Mouse (Mus musculus) T-helper 17 cell (primary cell): ENCODE measurements around the gene Cct4.

Experiments
- in situ Hi-C, 2 experiments: fragments of 300-600 bp; cut with MboI, MseI; formaldehyde crosslinking; loops; 1 replicate in 1 of 2; 2 replicates in 1 of 2; pipeline ENCODE4 v1.15.1; 2025; ENCODE audit warnings: high pct_unique_total_duplicates in 2 of 2

The Cct4 gene

DNA sequence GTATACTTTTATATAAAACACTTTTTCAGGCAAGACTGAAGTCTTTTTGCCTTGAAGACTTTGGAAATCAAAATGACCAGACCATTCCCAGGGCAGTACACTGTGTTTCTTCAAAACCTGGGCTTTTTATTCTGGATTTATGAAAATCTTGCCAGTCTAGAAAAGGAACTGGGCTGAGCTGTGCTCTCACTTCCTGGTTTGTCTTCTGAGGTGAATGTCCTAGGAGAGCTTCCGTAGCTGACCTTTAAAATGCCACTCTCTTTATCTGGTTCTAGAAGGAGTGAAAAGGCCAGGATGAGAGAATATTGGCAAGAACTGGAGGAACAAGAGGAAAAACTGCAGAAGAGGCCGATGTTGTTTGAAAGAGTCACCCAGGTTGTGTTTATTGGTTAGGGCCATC is 32.8 kb downstream of the Cct4 start:
- in situ Hi-C loops, result no loop called here

DNA sequence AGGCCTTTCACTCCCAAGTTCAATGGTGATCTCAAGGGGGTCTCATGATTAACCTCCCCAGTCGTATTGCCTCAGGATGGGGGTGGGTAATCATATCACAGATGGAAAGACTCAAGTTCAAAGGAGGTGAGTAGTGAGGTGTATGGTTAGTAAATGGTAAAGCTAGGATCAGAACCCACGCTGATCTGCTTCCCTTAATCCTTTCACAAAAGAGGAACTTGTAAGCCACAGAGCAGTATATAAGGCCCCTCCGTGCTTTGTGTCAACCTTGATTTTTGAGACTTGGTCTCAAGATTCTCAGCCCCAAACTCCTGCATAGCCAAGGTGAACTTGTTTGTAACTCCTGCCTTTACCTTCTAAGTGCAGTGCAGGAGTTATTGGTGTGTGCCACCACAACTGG is 33.9 kb downstream of the Cct4 start:
- in situ Hi-C loops, result no loop called here

DNA sequence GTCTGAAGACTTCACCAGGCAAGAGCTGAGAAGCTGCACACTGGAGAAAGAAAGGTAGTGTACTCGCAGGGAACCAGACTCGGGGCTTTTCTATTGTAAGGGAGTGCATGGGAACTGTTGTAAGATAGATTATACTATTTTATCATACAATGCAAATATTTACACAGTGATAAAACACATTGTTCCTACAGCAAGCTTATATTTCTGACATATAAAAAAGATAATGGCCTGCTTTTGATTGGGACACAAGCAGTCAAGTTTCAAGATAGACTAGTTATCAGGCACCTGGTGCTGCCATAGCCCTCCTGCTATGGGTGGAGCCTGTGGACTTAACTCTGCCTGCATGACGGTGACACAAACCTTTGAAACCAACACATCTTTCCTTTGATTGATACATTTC is 38.6 kb downstream of the Cct4 start:
- in situ Hi-C loops, result no loop called here

DNA sequence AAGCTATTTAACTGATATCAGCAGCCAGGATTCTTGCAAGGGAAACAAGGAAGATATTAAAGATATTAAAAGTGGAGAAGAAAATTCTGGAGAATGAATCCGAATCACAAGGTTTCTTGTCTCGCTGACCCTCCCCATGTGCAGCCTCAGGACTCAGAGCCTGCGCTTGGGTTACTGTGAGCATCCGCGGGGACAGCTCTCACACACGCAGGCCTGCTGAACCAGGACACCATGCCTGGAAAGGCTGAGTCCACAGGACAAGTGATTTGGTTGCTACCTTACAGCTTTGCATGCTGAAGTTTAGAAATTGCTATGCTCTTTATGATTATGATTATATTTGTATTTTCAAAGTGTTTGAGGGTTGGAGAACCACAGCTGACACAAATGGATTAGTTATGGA is 39.1 kb downstream of the Cct4 start:
- in situ Hi-C loops, result no loop called here

DNA sequence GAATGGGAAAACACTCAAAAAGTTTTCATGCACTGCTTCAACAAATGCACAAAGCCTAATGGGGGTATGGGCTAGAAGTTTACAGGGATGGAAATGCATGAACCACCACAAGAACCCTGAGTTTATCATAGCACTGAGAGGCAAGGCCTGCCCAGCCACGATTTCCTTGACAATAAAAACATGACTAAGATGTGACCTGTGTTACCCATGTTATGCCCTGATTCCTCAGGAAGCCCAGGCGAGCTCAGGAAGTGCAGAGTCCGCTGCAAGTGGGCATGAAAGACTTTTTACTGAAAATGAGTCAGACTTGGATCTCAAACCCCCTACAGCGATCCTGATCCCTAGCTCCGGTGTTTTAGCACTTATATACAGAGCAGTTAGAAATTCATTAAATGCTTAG is 56.9 kb downstream of the Cct4 start:
- in situ Hi-C loops, result no loop called here

DNA sequence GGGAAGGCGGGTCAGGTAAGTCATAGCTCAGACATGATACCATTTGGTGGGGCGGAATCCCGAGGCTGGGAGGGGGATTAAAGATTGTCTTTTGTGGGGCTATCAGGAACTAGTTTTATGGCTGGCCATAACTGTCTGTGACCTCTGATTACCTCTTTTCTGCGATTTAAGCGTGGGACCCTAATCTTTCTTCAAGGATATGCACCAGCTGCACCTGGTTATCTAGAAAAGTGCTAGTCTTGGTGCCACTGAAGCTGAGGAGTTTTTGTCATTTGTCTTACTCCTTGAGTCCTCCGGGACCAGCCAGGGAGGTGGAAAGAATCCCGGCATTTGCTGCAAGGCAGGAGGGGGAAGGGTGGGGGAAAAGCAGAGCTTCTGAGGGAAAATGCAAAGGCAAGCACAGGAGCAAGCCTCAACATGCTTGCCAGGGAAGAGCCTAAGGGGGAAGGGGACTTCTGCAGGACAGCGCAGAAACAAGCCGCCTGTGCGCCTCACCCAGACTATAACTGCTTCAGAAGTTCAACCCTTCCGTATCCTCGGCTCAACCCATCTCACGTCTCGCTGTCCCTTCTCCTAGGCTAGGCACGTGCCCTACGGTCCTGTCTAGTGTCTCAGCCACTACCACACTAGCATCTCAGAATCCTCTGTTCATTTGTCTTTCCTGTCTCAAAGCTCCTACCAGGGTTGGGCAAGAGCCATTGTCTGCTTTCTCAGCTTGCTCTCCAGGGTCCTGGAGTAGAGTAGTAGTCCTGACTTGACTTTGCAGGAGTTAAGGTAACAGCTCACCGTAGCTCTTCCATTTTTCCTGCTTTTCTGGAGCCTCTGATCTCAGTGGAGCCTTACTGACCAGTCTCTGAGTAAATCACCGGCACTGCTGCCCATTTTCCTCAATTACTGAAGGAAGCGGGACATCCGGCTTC is 57.6 kb downstream of the Cct4 start:
- in situ Hi-C loops, result no loop called here

DNA sequence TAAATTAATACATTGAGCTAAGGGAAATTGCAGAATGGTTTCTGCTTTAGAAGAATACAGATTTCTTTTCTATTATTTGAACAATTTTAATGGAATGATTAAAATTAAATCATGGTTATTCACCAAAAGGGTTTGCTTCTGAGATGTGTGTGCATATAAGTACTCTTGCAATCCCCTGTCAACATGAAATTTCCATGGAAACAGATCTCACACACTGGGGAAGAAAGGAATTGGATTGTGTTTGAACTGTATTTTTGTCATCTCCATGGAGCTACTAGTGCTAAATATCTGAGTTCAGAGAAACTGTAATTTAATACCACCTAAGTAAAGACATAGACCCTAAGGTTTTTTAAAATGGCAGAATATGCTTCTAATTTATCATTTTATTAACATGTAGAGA is 59.3 kb downstream of the Cct4 start:
- in situ Hi-C loops, result no loop called here

DNA sequence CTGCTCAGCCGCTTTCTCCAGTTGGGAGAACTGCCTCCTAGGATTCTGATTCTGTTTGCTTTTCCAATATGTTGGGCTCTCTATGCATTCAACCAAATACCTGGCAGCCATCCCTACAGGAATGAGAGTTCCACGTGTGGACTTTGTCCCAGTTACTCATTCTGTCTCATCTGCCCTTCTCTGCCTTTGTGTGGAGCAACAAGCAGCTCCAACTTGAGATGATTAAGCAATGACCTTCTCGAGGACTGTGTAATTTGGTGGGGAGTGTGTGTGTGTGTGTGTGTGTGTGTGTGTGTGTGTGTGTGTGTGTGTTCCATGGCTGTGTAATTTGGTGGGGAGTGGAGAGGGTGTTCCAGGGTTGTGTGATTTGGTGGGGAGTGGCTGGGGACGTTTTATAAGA is 62.0 kb downstream of the Cct4 start:
- in situ Hi-C loops, result no loop called here
